23 mouse cellular contexts compared by ENCODE assay signal in genomic region chr11:109257824-109258223, GRCm38 (mm10). TPM values are rescaled to one million over a fixed set of nuclear protein-coding genes. Genes with fewer than 3 reads are reported as not detected.
DNase-seq lines count a peak whose midpoint lies in the region; TF ChIP-seq lines count a peak whose summit lies in the region.
"Had no signal": no experiment of that assay in that cellular context is flagged by ENCODE, and none has a peak within 500 bp of the region (broad histone marks: within the 10 kb centered on the region; RNA-seq: fewer than 3 reads in every experiment).

No protein-coding gene starts in this region.

- no peak overlapping the region for H3K27ac ChIP-seq in heart, adult 2 months
- H3K27ac ChIP-seq in thymus, adult 2 months (ENCODE audit: control insufficient read depth, insufficient read depth, low read length) = no peak overlapping the region
- H3K27ac ChIP-seq: embryonic facial prominence, embryonic 12.5 days; embryonic facial prominence, embryonic 15.5 days; heart, embryonic 15.5 days; hindbrain, embryonic 12.5 days; hindbrain, embryonic 15.5 days had no signal

- no peaks in the 10 kb centered on the region for H3K4me1 ChIP-seq in heart, adult 2 months (ENCODE audit: control insufficient read depth, insufficient read depth, low read length)
- H3K4me1 ChIP-seq in thymus, adult 2 months (replicated peaks; ENCODE audit: control insufficient read depth, insufficient read depth, low read length) = no peaks in the 10 kb centered on the region
- H3K4me1 ChIP-seq: embryonic facial prominence, embryonic 12.5 days; embryonic facial prominence, embryonic 15.5 days; heart, embryonic 12.5 days; heart, embryonic 15.5 days; hindbrain, embryonic 12.5 days had no signal

- no peak for DNase-seq in heart, adult 2 months
- DNase-seq in heart, postnatal 14 days = no peak
- peak; percentile 7 for DNase-seq in lung, postnatal 10 days
- no peak for DNase-seq in lung, postnatal 25 days (ENCODE audit: low spot score)
- DNase-seq in thymus, adult 2 months = peak; percentile 19
- no peak for DNase-seq in thymus, adult 18-20 months
- DNase-seq: adrenal gland, adult 2 months; adrenal gland, postnatal 14 days; cerebellum, adult 11 months; cerebellum, adult 2 months; cerebellum, adult 9-11 months; forebrain, postnatal 0 days; gastrocnemius, postnatal 10 days; gastrocnemius, postnatal 36 days; heart, postnatal 10 days had no signal

- no peak for TF ChIP-seq POLR2A in heart, adult 2 months (IDR thresholded peaks at IDR 0.05; ENCODE audit: insufficient read depth, low read depth, low read length)
- no peak for TF ChIP-seq POLR2A in thymus, adult 2 months (IDR thresholded peaks at IDR 0.05; ENCODE audit: control insufficient read depth, extremely low read depth, insufficient read depth, low read length, poor library complexity)

- no peaks in the 10 kb centered on the region for H3K27me3 ChIP-seq in heart, adult 2 months (ENCODE audit: control insufficient read depth, insufficient read depth, low read length)
- no peaks in the 10 kb centered on the region for H3K27me3 ChIP-seq in thymus, adult 2 months (ENCODE audit: control insufficient read depth, insufficient read depth, low read length)
- H3K27me3 ChIP-seq: embryonic facial prominence, embryonic 12.5 days; embryonic facial prominence, embryonic 15.5 days; heart, embryonic 15.5 days; hindbrain, embryonic 12.5 days; hindbrain, embryonic 15.5 days had no signal

- WGBS in heart, adult 2 months = 87% methylated on average over 2 of the region's 2 CpGs
- WGBS in thymus, adult 2 months = 97% methylated on average over 2 of the region's 2 CpGs

- H3K79me2 ChIP-seq in heart, adult 2 months (replicated peaks; ENCODE audit: control insufficient read depth, insufficient read depth, low read length) = no peaks in the 10 kb centered on the region

- H3K4me3 ChIP-seq in heart, adult 2 months = no peak overlapping the region
- no peak overlapping the region for H3K4me3 ChIP-seq in thymus, adult 2 months (ENCODE audit: control insufficient read depth, insufficient read depth, low read length)
- H3K4me3 ChIP-seq: embryonic facial prominence, embryonic 12.5 days; embryonic facial prominence, embryonic 15.5 days; heart, embryonic 12.5 days; heart, embryonic 15.5 days; hindbrain, embryonic 12.5 days; hindbrain, embryonic 15.5 days had no signal

- H3K36me3 ChIP-seq in heart, adult 2 months (ENCODE audit: control insufficient read depth, insufficient read depth, low read length) = no peaks in the 10 kb centered on the region
- H3K36me3 ChIP-seq in thymus, adult 2 months (ENCODE audit: control insufficient read depth, insufficient read depth, low read length) = no peaks in the 10 kb centered on the region
- H3K36me3 ChIP-seq: embryonic facial prominence, embryonic 12.5 days; embryonic facial prominence, embryonic 15.5 days; heart, embryonic 12.5 days; heart, embryonic 15.5 days; hindbrain, embryonic 12.5 days had no signal

- H3K9ac ChIP-seq in heart, adult 2 months (ENCODE audit: low read depth, low read length) = no peak overlapping the region
- H3K9ac ChIP-seq: embryonic facial prominence, embryonic 12.5 days; embryonic facial prominence, embryonic 15.5 days; forebrain, postnatal 0 days; heart, embryonic 12.5 days; heart, embryonic 15.5 days; hindbrain, embryonic 12.5 days; hindbrain, embryonic 15.5 days had no signal

- peak; percentile 51 for TF ChIP-seq CTCF in heart, adult 2 months (IDR thresholded peaks at IDR 0.05)
- no peak for TF ChIP-seq CTCF in thymus, adult 2 months (IDR thresholded peaks at IDR 0.05; ENCODE audit: borderline replicate concordance, control insufficient read depth, extremely low read depth, insufficient read depth, low read length, poor library complexity)

- TF ChIP-seq EP300 in heart, adult 2 months (IDR thresholded peaks at IDR 0.05; ENCODE audit: insufficient read depth, low read depth, low read length) = no peak

- intact Hi-C loops in heart, adult 2 months (cut with DNase I) = no loop called here
- intact Hi-C loops in heart, postnatal 14 days (cut with DNase I) = no loop called here

RNA-seq across cellular contexts. Expression of gene Rgs9, which starts 40.1 kb away (rescaled TPM):
- total RNA-seq in heart, adult 2 months (2021) = under 1 TPM in 1 of 2 experiments, not detected in 1; 0.09 TPM
- 0.21 and 0.32 TPM in 2 replicates for polyA plus RNA-seq in heart, adult 2 months (2012; rRNA removed)
- total RNA-seq in heart, postnatal 14 days (2021) = under 1 TPM; 0.39 to 0.41 TPM
- 0.61 and 1.2 TPM in 2 replicates for polyA plus RNA-seq in thymus, adult 2 months (2012; rRNA removed)
- total RNA-seq: gastrocnemius, postnatal 36 days; granulocyte monocyte progenitor cell, adult 5-6 weeks; MEL had no signal

Comparison
In these comparisons a context has a peak if more than half of its experiments do, and no peak if none do; other contexts are left out.
1. DNase-seq: peak in lung, postnatal 10 days (single experiment) and thymus, adult 2 months (single experiment); none in heart, adult 2 months (0 of 2), heart, postnatal 14 days (0 of 2), lung, postnatal 25 days (single experiment) and thymus, adult 18-20 months (0 of 2).